Mouse (Mus musculus) layer of hippocampus, adult 2 months (tissue): Measurements from ENCODE around the gene Lgals9. TPM values are rescaled to one million over a fixed set of nuclear protein-coding genes. Genes with fewer than 3 reads are reported as not detected.

Experiments used
- DNase-seq, 2 experiments: peaks; one replicate each; pipeline ENCODE4 v3.0.0; 2022; ENCODE audit warnings: low spot score in 2 of 2
- H3K27ac ChIP-seq: fragments of 200-600 bp; 2 replicates; pipeline ENCODE4 v1.8.1; 2022
- H3K4me3 ChIP-seq: fragments of 200-600 bp; 2 replicates; pipeline ENCODE4 v1.8.1; 2022; ENCODE audit warnings: mild to moderate bottlenecking
- CTCF ChIP-seq: fragments of 200-600 bp; conservative IDR thresholded peaks from 2 replicates; pipeline ENCODE4 v1.8.1; 2022; ENCODE audit warnings: antibody characterized with exemption, mild to moderate bottlenecking, moderate library complexity
- long read RNA-seq, 2 experiments: library from polyadenylated mRNA; stranded (forward); transcript quantifications; one replicate each; pipeline ENCODE4 v2.0.0; 2021; ENCODE audit warnings: borderline mapping rate in 2 of 2
- total RNA-seq, 2 experiments: library from RNA; stranded (reverse); gene quantifications; 2 replicates each; pipeline ENCODE4 v1.2.3; 2021

Lgals9 gene
- total RNA-seq, result 1 to 10 TPM; 4.0 to 4.1 TPM
- long read RNA-seq, experiment 1, partial matches to known transcripts, result 1 of 10 reads
- long read RNA-seq, experiment 1, other reads (novel, unspliced or antisense), result 6 of 10 reads
- long read RNA-seq, experiment 2, partial matches to known transcripts, result 1 of 6 reads
- long read RNA-seq, experiment 2, other reads (novel, unspliced or antisense), result 3 of 6 reads

GRCm38 (mm10) chr11:78984483-78985177 lies at the start of gene Lgals9:
Lgals9 (minus strand) TSS chr11:78984946.
- H3K4me3 ChIP-seq, result peak within 1 kb of the TSS; percentile 39
- DNase-seq, result peak in 1 of 2 experiments; percentile 29
- TF ChIP-seq CTCF, result no peak
- H3K27ac ChIP-seq, result no peak within 1 kb of the TSS

GRCm38 (mm10) chr11:79033636-79034035 lies 48.9 kb upstream of the Lgals9 start:
- peak overlapping the region; percentile 18; the same call in 1 of the 2 replicates for H3K27ac ChIP-seq

GRCm38 (mm10) chr11:79033021-79033420 lies 48.3 kb upstream of the Lgals9 start:
- no peak for TF ChIP-seq CTCF

More at GRCm38 (mm10) chr11:79033636-79034035, 48.9 kb upstream of the Lgals9 start:
- no peak for TF ChIP-seq CTCF
- no peak overlapping the region for H3K4me3 ChIP-seq
- DNase-seq, result no peak

GRCm38 (mm10) chr11:79031452-79031746 lies 46.7 kb upstream of the Lgals9 start:
- DNase-seq, result no peak
- H3K4me3 ChIP-seq, result no peak overlapping the region
- peak overlapping the region; percentile 79 for H3K27ac ChIP-seq
- no peak for TF ChIP-seq CTCF

More at GRCm38 (mm10) chr11:79033021-79033420, 48.3 kb upstream of the Lgals9 start:
- Histone ChIP-seq H3K4me3 (no peak overlapping the region), H3K27ac (peak overlapping the region; percentile 18; the same call in 1 of the 2 replicates)
- no peak for DNase-seq

GRCm38 (mm10) chr11:79030570-79031451 lies 46.1 kb upstream of the Lgals9 start:
- DNase-seq, result peak; percentile 84 to 94
- H3K4me3 ChIP-seq, result no peak overlapping the region
- TF ChIP-seq CTCF, result peak; percentile 98
- peak overlapping the region; percentile 79 for H3K27ac ChIP-seq

- no peak for TF ChIP-seq CTCF
- no peak overlapping the region for H3K4me3 ChIP-seq
These were observed 39.0 kb upstream of the Lgals9 start for GRCm38 (mm10) chr11:79023751-79024150.

GRCm38 (mm10) chr11:79023342-79023741 lies 38.6 kb upstream of the Lgals9 start:
- no peak for TF ChIP-seq CTCF

More at GRCm38 (mm10) chr11:79023751-79024150, 39.0 kb upstream of the Lgals9 start:
- no peak overlapping the region; the same call in 1 of the 2 replicates for H3K27ac ChIP-seq
- DNase-seq, result no peak

GRCm38 (mm10) chr11:79022836-79023235 lies 38.1 kb upstream of the Lgals9 start:
- Histone ChIP-seq H3K27ac (peak overlapping the region; percentile 19; the same call in 1 of the 2 replicates), H3K4me3 (no peak overlapping the region)
- DNase-seq, result no peak
- TF ChIP-seq CTCF, result no peak

More at GRCm38 (mm10) chr11:79023342-79023741, 38.6 kb upstream of the Lgals9 start:
- H3K4me3 ChIP-seq, result no peak overlapping the region
- H3K27ac ChIP-seq, result peak overlapping the region; percentile 19; the same call in 1 of the 2 replicates
- no peak for DNase-seq

GRCm38 (mm10) chr11:79020535-79021045 lies 35.8 kb upstream of the Lgals9 start:
- DNase-seq, result no peak
- Histone ChIP-seq H3K4me3 (no peak overlapping the region), H3K27ac (peak overlapping the region; percentile 14; the same call in 1 of the 2 replicates)
- no peak for TF ChIP-seq CTCF

- peak; percentile 75 for TF ChIP-seq CTCF
- peak; percentile 46 to 58 for DNase-seq
- Histone ChIP-seq H3K27ac (peak overlapping the region; percentile 14; the same call in 1 of the 2 replicates), H3K4me3 (no peak overlapping the region)
These were observed 35.2 kb upstream of the Lgals9 start for GRCm38 (mm10) chr11:79019839-79020534.

- TF ChIP-seq CTCF, result peak; percentile 75
- peak in 1 of 2 experiments; percentile 83 for DNase-seq
- H3K4me3 ChIP-seq, result no peak overlapping the region
- H3K27ac ChIP-seq, result no peak overlapping the region
These were observed 34.4 kb upstream of the Lgals9 start for GRCm38 (mm10) chr11:79018954-79019704.

- TF ChIP-seq CTCF, result no peak
- no peak overlapping the region; the same call in 1 of the 2 replicates for H3K27ac ChIP-seq
- no peak overlapping the region for H3K4me3 ChIP-seq
- no peak for DNase-seq
These were observed 32.4 kb upstream of the Lgals9 start for GRCm38 (mm10) chr11:79017161-79017606.
